Mouse (Mus musculus): ENCODE measurements at regions not wholly inside any gene's neighbourhood (a gene's known extent, or its start where the extent isn't known, plus 50 kb on each side); places are given as distances from the start of the nearest gene placed in this dataset.

DNA sequence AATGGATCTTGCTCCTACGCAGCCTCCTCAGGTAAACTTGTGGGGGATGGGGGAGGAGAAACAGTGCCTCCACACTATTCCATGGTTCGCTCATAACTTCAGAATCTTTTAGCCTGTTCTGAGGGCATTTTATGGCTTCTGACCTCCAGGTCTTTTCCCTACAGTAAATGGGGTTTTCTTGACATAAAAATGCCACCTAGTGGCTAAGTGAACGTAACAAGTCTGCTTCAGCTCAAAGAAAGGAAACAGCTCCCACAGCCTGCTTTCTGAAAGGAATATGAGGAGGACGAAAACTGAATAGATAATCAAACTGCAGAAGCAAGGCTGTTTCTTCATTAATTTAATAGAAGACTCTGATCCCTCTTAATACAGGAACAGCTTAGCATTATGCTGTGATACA is 148.3 kb downstream of the Cd55b start:
- TF ChIP-seq CTCF (IDR thresholded peaks at IDR 0.05; ENCODE audit: low read depth, low read length) (0 out of 2 replicates have a peak, but pooled peaks have one; percentile 3), POLR2A (IDR thresholded peaks at IDR 0.05; ENCODE audit: extremely low read depth, insufficient read depth, low read length) (no peak)

Data from liver, adult 2 months (tissue).